Mouse (Mus musculus): ENCODE data around the gene Orm1. TPM values are rescaled to one million over a fixed set of nuclear protein-coding genes. Genes with fewer than 3 reads are reported as not detected.

Orm1 gene
- not detected in 2 replicates for polyA plus RNA-seq (2014; fragmentation: Nextera tagmentation; extraction: Ambion mirVana)

DNA sequence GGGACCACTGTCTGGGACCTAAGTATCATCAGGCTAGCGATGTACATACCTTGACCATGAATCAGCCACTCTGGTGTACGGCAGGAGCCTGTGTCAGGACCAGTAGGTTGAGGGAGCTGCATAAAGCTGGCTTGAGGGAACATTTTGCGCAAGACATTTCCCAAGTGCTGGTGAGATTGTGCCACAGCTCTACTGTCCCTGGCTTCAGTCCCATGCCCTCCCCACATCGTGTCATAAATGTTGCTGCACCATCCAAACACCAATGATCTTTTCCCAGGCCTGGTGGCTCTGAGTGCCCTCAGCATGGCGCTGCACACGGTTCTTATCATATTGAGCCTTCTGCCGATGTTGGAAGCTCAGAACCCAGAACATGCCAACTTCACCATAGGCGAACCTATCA is at the start of gene Orm1:
Gene Orm1, plus strand, starts transcription at position 266 of the 400 bp plus-strand sequence.
- WGBS, result 78% methylated on average over 8 of the region's 8 CpGs
- no peaks in the 10 kb centered on the region for H3K9me3 ChIP-seq (ENCODE audit: control insufficient read depth, low read length)
- no peaks in the 10 kb centered on the region for H3K27me3 ChIP-seq (ENCODE audit: control insufficient read depth, insufficient read depth, low read length)
- no peak within 1 kb of the TSS for H3K4me2 ChIP-seq (ENCODE audit: low read length)
- no peak within 1 kb of the TSS for H3K27ac ChIP-seq (replicated peaks in 1 of 2; ENCODE audit: control insufficient read depth in 1 of 2, insufficient read depth in 1 of 2, low read depth in 2 of 2, low read length in 2 of 2)
- H3K4me1 ChIP-seq (ENCODE audit: control insufficient read depth in 2 of 2, insufficient read depth in 2 of 2, low read length in 2 of 2), result no peaks in the 10 kb centered on the region
- H3K9ac ChIP-seq (ENCODE audit: low read length), result no peak within 1 kb of the TSS
- no peaks in the 10 kb centered on the region for H3K36me3 ChIP-seq (ENCODE audit: control insufficient read depth, insufficient read depth, low read length)
- H3K4me3 ChIP-seq (ENCODE audit: control insufficient read depth in 1 of 2, insufficient read depth in 1 of 2, low read depth in 1 of 2, low read length in 2 of 2), result no peak within 1 kb of the TSS
- no peak for ATAC-seq (ENCODE audit: insufficient number of reproducible peaks, insufficient read depth, low FRiP score, low read depth)

DNA sequence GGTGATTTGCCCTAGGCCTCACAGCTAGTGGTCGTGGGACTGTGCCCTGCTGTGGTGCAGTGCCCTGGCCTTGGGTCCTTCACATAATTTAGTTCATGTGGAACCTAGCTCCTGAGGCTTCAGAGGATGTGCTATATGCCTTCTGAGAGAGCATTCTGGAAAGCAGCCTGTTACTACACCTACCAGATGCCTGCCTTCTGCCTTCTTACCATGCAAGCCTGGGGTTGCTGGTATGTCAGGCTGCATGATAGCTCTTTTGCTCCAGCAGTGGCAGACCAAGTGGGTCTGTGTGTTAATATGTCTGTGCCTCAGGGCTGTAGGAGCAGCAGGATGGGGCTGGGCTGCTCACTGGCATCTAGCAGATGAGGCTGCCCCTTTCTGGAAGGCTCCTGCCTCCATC is 48.7 kb upstream of the Orm1 start:
- Histone ChIP-seq H3K27ac (replicated peaks in 1 of 2; ENCODE audit: control insufficient read depth in 1 of 2, insufficient read depth in 1 of 2, low read depth in 2 of 2, low read length in 2 of 2) (no peak overlapping the region), H3K4me1 (ENCODE audit: control insufficient read depth in 2 of 2, insufficient read depth in 2 of 2, low read length in 2 of 2) (peaks cover 11 to 12% of the 10 kb centered on the region in 2 experiments), H3K27me3 (ENCODE audit: control insufficient read depth, insufficient read depth, low read length) (no peaks in the 10 kb centered on the region; the same call in 1 of the 2 replicates), H3K9ac (ENCODE audit: low read length) (no peak overlapping the region), H3K4me2 (ENCODE audit: low read length) (no peak overlapping the region), H3K36me3 (ENCODE audit: control insufficient read depth, insufficient read depth, low read length) (0 out of 2 replicates have a peak, but pooled peaks cover 8% of the 10 kb centered on the region), H3K4me3 (ENCODE audit: control insufficient read depth in 1 of 2, insufficient read depth in 1 of 2, low read depth in 1 of 2, low read length in 2 of 2) (no peak overlapping the region), H3K9me3 (ENCODE audit: control insufficient read depth, low read length) (no peaks in the 10 kb centered on the region)
- WGBS, result 71% methylated on average over 1 of the region's 1 CpGs
- no peak for ATAC-seq (ENCODE audit: insufficient number of reproducible peaks, insufficient read depth, low FRiP score, low read depth)

DNA sequence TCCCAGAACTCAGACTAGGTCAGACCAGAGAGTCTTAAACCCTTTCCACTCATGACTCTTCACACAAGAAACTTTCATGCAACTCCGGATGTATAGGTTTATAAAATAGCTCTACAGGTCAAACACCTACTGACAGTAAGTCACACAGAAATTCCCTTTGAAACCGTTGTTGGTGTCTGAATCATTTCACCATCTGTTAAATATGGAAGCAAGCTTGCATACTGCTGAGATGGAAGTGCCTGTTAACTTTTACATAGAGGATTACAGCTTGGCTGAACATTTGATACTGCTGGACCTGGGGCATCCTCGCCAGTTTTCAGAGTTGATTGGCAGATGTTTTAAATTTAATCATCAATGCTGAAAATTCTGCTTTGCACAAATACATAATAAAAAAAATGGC is 48.1 kb upstream of the Orm1 start:
- Histone ChIP-seq H3K27ac (replicated peaks in 1 of 2; ENCODE audit: control insufficient read depth in 1 of 2, insufficient read depth in 1 of 2, low read depth in 2 of 2, low read length in 2 of 2) (no peak overlapping the region), H3K9me3 (ENCODE audit: control insufficient read depth, low read length) (no peaks in the 10 kb centered on the region), H3K36me3 (ENCODE audit: control insufficient read depth, insufficient read depth, low read length) (0 out of 2 replicates have a peak, but pooled peaks cover 8% of the 10 kb centered on the region), H3K9ac (ENCODE audit: low read length) (no peak overlapping the region), H3K4me3 (ENCODE audit: control insufficient read depth in 1 of 2, insufficient read depth in 1 of 2, low read depth in 1 of 2, low read length in 2 of 2) (no peak overlapping the region), H3K4me1 (ENCODE audit: control insufficient read depth in 2 of 2, insufficient read depth in 2 of 2, low read length in 2 of 2) (peaks cover 5 to 8% of the 10 kb centered on the region in 2 experiments), H3K27me3 (ENCODE audit: control insufficient read depth, insufficient read depth, low read length) (no peaks in the 10 kb centered on the region; the same call in 1 of the 2 replicates), H3K4me2 (ENCODE audit: low read length) (no peak overlapping the region)
- no peak for ATAC-seq (ENCODE audit: insufficient number of reproducible peaks, insufficient read depth, low FRiP score, low read depth)
- WGBS, result 56% methylated on average over 3 of the region's 3 CpGs

DNA sequence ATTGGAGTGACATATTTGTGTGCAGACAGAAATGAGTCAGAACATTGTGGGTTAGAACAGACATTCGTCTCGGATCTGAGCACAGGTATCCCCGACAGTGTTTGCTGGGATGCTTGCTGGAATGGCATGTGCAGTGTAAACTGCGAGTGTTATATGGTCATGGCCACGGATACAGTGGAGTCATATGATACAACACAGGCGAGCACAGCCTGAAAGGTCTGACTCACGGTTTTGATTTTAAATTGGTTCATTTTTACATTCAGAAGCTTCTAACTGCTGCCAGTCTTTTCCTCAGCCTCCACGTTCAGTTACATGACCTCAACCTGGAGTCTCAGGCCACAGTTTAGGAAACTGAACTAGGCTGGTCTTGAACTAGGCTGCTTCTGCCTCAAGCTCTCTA is 47.5 kb upstream of the Orm1 start:
- Histone ChIP-seq H3K4me3 (ENCODE audit: control insufficient read depth in 1 of 2, insufficient read depth in 1 of 2, low read depth in 1 of 2, low read length in 2 of 2) (no peak overlapping the region), H3K9ac (ENCODE audit: low read length) (no peak overlapping the region), H3K36me3 (ENCODE audit: control insufficient read depth, insufficient read depth, low read length) (0 out of 2 replicates have a peak, but pooled peaks cover 8% of the 10 kb centered on the region), H3K4me2 (ENCODE audit: low read length) (no peak overlapping the region), H3K27me3 (ENCODE audit: control insufficient read depth, insufficient read depth, low read length) (no peaks in the 10 kb centered on the region; the same call in 1 of the 2 replicates), H3K27ac (replicated peaks in 1 of 2; ENCODE audit: control insufficient read depth in 1 of 2, insufficient read depth in 1 of 2, low read depth in 2 of 2, low read length in 2 of 2) (no peak overlapping the region), H3K9me3 (ENCODE audit: control insufficient read depth, low read length) (no peaks in the 10 kb centered on the region), H3K4me1 (ENCODE audit: control insufficient read depth in 2 of 2, insufficient read depth in 2 of 2, low read length in 2 of 2) (peaks cover 0 to 4% of the 10 kb centered on the region in 2 experiments; a peak in 2 of 4 replicates)
- 83% methylated on average over 8 of the region's 8 CpGs for WGBS
- no peak for ATAC-seq (ENCODE audit: insufficient number of reproducible peaks, insufficient read depth, low FRiP score, low read depth)

DNA sequence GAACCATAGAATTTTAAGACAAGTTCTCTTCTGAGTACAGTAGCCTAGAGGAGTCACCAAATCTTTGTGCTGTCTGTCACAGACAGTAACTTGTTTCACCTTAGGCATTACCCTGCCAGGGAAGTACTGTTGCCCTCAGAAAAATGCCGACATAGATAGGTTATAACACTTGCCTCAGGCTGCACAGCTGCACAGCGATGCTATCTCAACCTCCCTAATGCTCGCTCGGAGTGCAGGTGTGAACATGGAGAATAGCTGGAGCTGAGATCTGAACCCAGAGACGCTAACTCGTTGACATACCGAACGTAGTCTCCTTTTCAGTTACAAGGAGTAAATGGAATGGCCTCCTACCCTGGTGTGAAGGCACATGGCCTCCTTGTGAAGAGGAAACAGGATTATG is 46.2 kb upstream of the Orm1 start:
- Histone ChIP-seq H3K27me3 (ENCODE audit: control insufficient read depth, insufficient read depth, low read length) (no peaks in the 10 kb centered on the region; the same call in 1 of the 2 replicates), H3K4me1 (ENCODE audit: control insufficient read depth in 2 of 2, insufficient read depth in 2 of 2, low read length in 2 of 2) (peaks cover 0 to 4% of the 10 kb centered on the region in 2 experiments; a peak in 2 of 4 replicates), H3K27ac (replicated peaks in 1 of 2; ENCODE audit: control insufficient read depth in 1 of 2, insufficient read depth in 1 of 2, low read depth in 2 of 2, low read length in 2 of 2) (no peak overlapping the region), H3K4me3 (ENCODE audit: control insufficient read depth in 1 of 2, insufficient read depth in 1 of 2, low read depth in 1 of 2, low read length in 2 of 2) (no peak overlapping the region), H3K9ac (ENCODE audit: low read length) (no peak overlapping the region), H3K36me3 (ENCODE audit: control insufficient read depth, insufficient read depth, low read length) (0 out of 2 replicates have a peak, but pooled peaks cover 7% of the 10 kb centered on the region), H3K9me3 (ENCODE audit: control insufficient read depth, low read length) (no peaks in the 10 kb centered on the region), H3K4me2 (ENCODE audit: low read length) (no peak overlapping the region)
- no peak for ATAC-seq (ENCODE audit: insufficient number of reproducible peaks, insufficient read depth, low FRiP score, low read depth)
- 72% methylated on average over 8 of the region's 8 CpGs for WGBS

DNA sequence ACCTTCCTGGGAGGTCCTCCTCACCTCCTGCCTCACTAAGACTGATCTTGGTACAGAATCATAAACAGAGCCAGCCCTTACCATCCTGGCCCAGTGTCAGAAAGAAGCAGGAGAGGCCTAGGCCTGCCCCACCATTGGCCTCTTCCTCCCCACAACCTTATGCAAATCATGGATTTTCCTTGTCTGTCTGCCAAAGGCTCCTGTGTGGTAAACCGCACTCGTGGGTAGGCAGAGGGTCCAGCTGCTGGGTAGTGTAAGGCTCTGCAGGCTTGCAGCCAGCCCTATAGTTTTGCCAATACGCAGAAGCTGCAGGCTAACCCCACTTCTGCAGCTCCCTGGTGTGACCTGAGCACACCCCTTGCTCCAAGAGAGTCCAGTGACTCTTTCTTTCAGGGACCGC is 41.7 kb upstream of the Orm1 start:
- 64% methylated on average over 4 of the region's 4 CpGs for WGBS

DNA sequence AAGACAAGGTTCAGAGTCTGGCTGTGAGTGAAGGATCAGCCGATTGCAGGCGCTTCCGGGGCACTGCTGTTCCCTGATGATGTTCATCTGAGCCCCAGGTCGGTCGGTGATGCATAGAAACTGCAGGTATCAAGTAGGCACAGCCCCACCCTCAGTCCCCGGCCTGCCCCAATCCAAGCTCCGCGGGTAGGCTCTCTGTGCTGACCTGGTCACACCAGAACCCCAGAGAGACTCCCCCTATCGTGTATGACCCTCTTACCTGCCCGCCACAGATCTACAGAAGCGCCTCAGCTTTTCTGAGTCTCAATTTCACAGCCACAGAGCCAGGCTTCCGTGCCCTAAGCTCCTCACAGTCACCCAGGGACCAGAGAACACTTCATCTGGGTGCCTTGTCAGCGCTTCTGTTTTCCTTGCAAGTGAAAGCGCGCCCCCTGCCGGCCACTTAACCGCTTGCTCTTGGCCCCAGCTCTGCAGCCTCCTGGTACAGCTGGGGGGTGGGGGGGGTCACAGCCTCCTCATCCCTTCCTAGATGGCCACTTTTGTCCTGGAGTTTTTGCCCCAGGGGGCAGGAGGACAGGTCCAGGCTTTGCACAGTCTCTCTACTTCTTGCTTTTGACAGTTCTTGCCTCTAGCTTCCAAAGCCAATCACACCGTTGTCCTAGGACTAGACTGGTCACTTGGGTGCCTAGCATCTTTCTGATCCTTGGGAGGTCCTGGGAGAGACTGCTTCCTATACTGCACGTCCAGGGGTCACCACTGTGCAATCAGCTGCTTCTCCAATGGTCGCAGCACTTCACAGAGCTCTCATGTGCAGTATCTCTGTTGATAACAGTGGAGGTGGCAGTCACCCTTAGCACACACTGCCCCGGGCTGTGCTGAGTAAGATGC is 36.9 kb upstream of the Orm1 start:
- H3K27ac ChIP-seq (replicated peaks in 1 of 2; ENCODE audit: control insufficient read depth in 1 of 2, insufficient read depth in 1 of 2, low read depth in 2 of 2, low read length in 2 of 2), result no peak overlapping the region
- no peak overlapping the region for H3K4me3 ChIP-seq (ENCODE audit: control insufficient read depth in 1 of 2, insufficient read depth in 1 of 2, low read depth in 1 of 2, low read length in 2 of 2)
- H3K9me3 ChIP-seq (ENCODE audit: control insufficient read depth, low read length), result no peaks in the 10 kb centered on the region
- ATAC-seq (ENCODE audit: insufficient number of reproducible peaks, insufficient read depth, low FRiP score, low read depth), result 0 out of 2 replicates have a peak, but pooled peaks have one; percentile 28
- 27% methylated on average over 21 of the region's 21 CpGs for WGBS
- H3K27me3 ChIP-seq (ENCODE audit: control insufficient read depth, insufficient read depth, low read length), result 0 out of 2 replicates have a peak, but pooled peaks cover 3% of the 10 kb centered on the region
- H3K36me3 ChIP-seq (ENCODE audit: control insufficient read depth, insufficient read depth, low read length), result 0 out of 2 replicates have a peak, but pooled peaks cover 2% of the 10 kb centered on the region
- H3K4me2 ChIP-seq (ENCODE audit: low read length), result no peak overlapping the region
- H3K4me1 ChIP-seq (ENCODE audit: control insufficient read depth in 2 of 2, insufficient read depth in 2 of 2, low read length in 2 of 2), result peaks cover 8 to 18% of the 10 kb centered on the region in 2 experiments
- H3K9ac ChIP-seq (ENCODE audit: low read length), result no peak overlapping the region

More for the DNA sequence above, 41.7 kb upstream of the Orm1 start:
- Histone ChIP-seq H3K9me3 (ENCODE audit: control insufficient read depth, low read length) (no peaks in the 10 kb centered on the region), H3K36me3 (ENCODE audit: control insufficient read depth, insufficient read depth, low read length) (no peaks in the 10 kb centered on the region), H3K27me3 (ENCODE audit: control insufficient read depth, insufficient read depth, low read length) (peaks cover 3% of the 10 kb centered on the region; the same call in 1 of the 2 replicates), H3K4me3 (ENCODE audit: control insufficient read depth in 1 of 2, insufficient read depth in 1 of 2, low read depth in 1 of 2, low read length in 2 of 2) (no peak overlapping the region), H3K4me1 (ENCODE audit: control insufficient read depth in 2 of 2, insufficient read depth in 2 of 2, low read length in 2 of 2) (0 out of 4 replicates have a peak, but pooled peaks cover 0 to 2% of the 10 kb centered on the region in 2 experiments), H3K9ac (ENCODE audit: low read length) (no peak overlapping the region), H3K4me2 (ENCODE audit: low read length) (no peak overlapping the region), H3K27ac (replicated peaks in 1 of 2; ENCODE audit: control insufficient read depth in 1 of 2, insufficient read depth in 1 of 2, low read depth in 2 of 2, low read length in 2 of 2) (no peak overlapping the region)
- no peak for ATAC-seq (ENCODE audit: insufficient number of reproducible peaks, insufficient read depth, low FRiP score, low read depth)

Measured in heart, embryonic 14.5 days (tissue).